In genomic region chr6:4579620-4580019, GRCm38 (mm10) we compare ENCODE assay signal across 23 mouse cellular contexts. TPM values are rescaled to one million over a fixed set of nuclear protein-coding genes. Genes with fewer than 3 reads are reported as not detected.
DNase-seq lines count a peak whose midpoint lies in the region; ATAC-seq lines count a peak whose summit lies in the region.
"Had no signal": no experiment of that assay in that cellular context is flagged by ENCODE, and none has a peak within 500 bp of the region (broad histone marks: within the 10 kb centered on the region; RNA-seq: fewer than 3 reads in every experiment).

No protein-coding gene starts in this region.

- WGBS in limb, embryonic 10.5 days, result 33% methylated on average over 5 of the region's 5 CpGs
- WGBS in midbrain, embryonic 15.5 days, result 73% methylated on average over 5 of the region's 5 CpGs
- WGBS in hindbrain, embryonic 13.5 days, result 69% methylated on average over 5 of the region's 5 CpGs

- H3K27ac ChIP-seq in limb, embryonic 10.5 days, result 0 out of 2 replicates have a peak overlapping the region, but pooled peaks have one; percentile 12
- H3K27ac ChIP-seq in midbrain, embryonic 15.5 days, result no peak overlapping the region
- H3K27ac ChIP-seq in hindbrain, embryonic 13.5 days, result no peak overlapping the region
- H3K27ac ChIP-seq: embryonic facial prominence, embryonic 10.5 days; embryonic facial prominence, embryonic 12.5 days; forebrain, embryonic 13.5 days; forebrain, embryonic 15.5 days had no signal

- DNase-seq in NIH3T3 (ENCODE audit: low read depth), result peak; percentile 55
- DNase-seq in limb, embryonic 10.5 days (ENCODE audit: low spot score), result no peak
- DNase-seq in ovary, postnatal 10 days (ENCODE audit: low spot score), result no peak
- DNase-seq: adrenal gland, adult 2 months; adrenal gland, postnatal 10 days; adrenal gland, postnatal 25 days; B cell, adult 2 months; cerebellum, adult 11-12 months; cerebellum, adult 2 months; cerebellum, adult 9-10 months; cerebellum, postnatal 10 days; cerebellum, postnatal 25 days; forebrain, postnatal 0 days had no signal

- peaks cover 48% of the 10 kb centered on the region for H3K4me1 ChIP-seq in limb, embryonic 10.5 days
- no peaks in the 10 kb centered on the region for H3K4me1 ChIP-seq in midbrain, embryonic 15.5 days
- H3K4me1 ChIP-seq in hindbrain, embryonic 13.5 days (replicated peaks), result no peaks in the 10 kb centered on the region
- H3K4me1 ChIP-seq: embryonic facial prominence, embryonic 12.5 days; forebrain, embryonic 13.5 days had no signal

- H3K36me3 ChIP-seq in limb, embryonic 10.5 days, result no peaks in the 10 kb centered on the region
- H3K36me3 ChIP-seq in midbrain, embryonic 15.5 days (replicated peaks), result no peaks in the 10 kb centered on the region
- no peaks in the 10 kb centered on the region for H3K36me3 ChIP-seq in hindbrain, embryonic 13.5 days
- H3K36me3 ChIP-seq: embryonic facial prominence, embryonic 10.5 days; embryonic facial prominence, embryonic 12.5 days; forebrain, embryonic 15.5 days; G1E had no signal

- no peaks in the 10 kb centered on the region for H3K9me3 ChIP-seq in limb, embryonic 10.5 days (replicated peaks)
- H3K9me3 ChIP-seq in midbrain, embryonic 15.5 days, result no peaks in the 10 kb centered on the region
- H3K9me3 ChIP-seq in hindbrain, embryonic 13.5 days, result no peaks in the 10 kb centered on the region
- H3K9me3 ChIP-seq: embryonic facial prominence, embryonic 10.5 days; embryonic facial prominence, embryonic 12.5 days; forebrain, embryonic 13.5 days; forebrain, embryonic 15.5 days; G1E had no signal

- peak; percentile 78 for ATAC-seq in megakaryocyte progenitor cell, adult 5-6 weeks (replicated peaks; ENCODE audit: poor library complexity)
- ATAC-seq in midbrain, embryonic 15.5 days (replicated peaks), result no peak
- no peak for ATAC-seq in hindbrain, embryonic 13.5 days (ENCODE audit: low FRiP score)
- ATAC-seq: CD4-positive, CD25-positive, alpha-beta regulatory T cell, adult 4 months; forebrain, embryonic 13.5 days; forebrain, embryonic 15.5 days; forebrain, postnatal 0 days had no signal

- no peak overlapping the region for H3K4me2 ChIP-seq in midbrain, embryonic 15.5 days
- no peak overlapping the region for H3K4me2 ChIP-seq in hindbrain, embryonic 13.5 days
- H3K4me2 ChIP-seq: embryonic facial prominence, embryonic 12.5 days; forebrain, embryonic 13.5 days; forebrain, embryonic 15.5 days had no signal

- no peak overlapping the region for H3K9ac ChIP-seq in midbrain, embryonic 15.5 days
- no peak overlapping the region for H3K9ac ChIP-seq in hindbrain, embryonic 13.5 days
- H3K9ac ChIP-seq: embryonic facial prominence, embryonic 12.5 days; forebrain, embryonic 13.5 days; forebrain, embryonic 15.5 days; forebrain, postnatal 0 days had no signal

- no peak overlapping the region for H3K4me3 ChIP-seq in limb, embryonic 10.5 days
- H3K4me3 ChIP-seq in midbrain, embryonic 15.5 days, result no peak overlapping the region
- no peak overlapping the region for H3K4me3 ChIP-seq in hindbrain, embryonic 13.5 days
- H3K4me3 ChIP-seq: embryonic facial prominence, embryonic 10.5 days; embryonic facial prominence, embryonic 12.5 days; forebrain, embryonic 13.5 days; forebrain, embryonic 15.5 days had no signal

- H3K27me3 ChIP-seq in limb, embryonic 10.5 days (ENCODE audit: low read depth, poor library complexity, severe bottlenecking), result no peaks in the 10 kb centered on the region
- no peaks in the 10 kb centered on the region for H3K27me3 ChIP-seq in midbrain, embryonic 15.5 days (replicated peaks)
- H3K27me3 ChIP-seq in hindbrain, embryonic 13.5 days, result no peaks in the 10 kb centered on the region
- H3K27me3 ChIP-seq: CH12.LX; embryonic facial prominence, embryonic 12.5 days; forebrain, embryonic 13.5 days; forebrain, embryonic 15.5 days had no signal

RNA-seq across cellular contexts. Expression of gene Casd1, which starts 21.0 kb away (rescaled TPM):
- 84.3 and 89.6 TPM in 2 replicates for polyA plus RNA-seq in limb, embryonic 10.5 days (2016; fragmentation: Nextera tagmentation; extraction: Ambion mirVana)
- total RNA-seq in megakaryocyte progenitor cell, adult 5-6 weeks (2015), result 33.1 and 42.9 TPM in 2 replicates
- 53.3 and 62.2 TPM in 2 replicates for total RNA-seq in megakaryocyte progenitor cell, adult 5-6 weeks (2017)
- polyA plus RNA-seq in midbrain, embryonic 15.5 days (2015; fragmentation: Nextera tagmentation; extraction: Ambion mirVana), result 46.0 and 47.5 TPM in 2 replicates
- polyA plus RNA-seq in hindbrain, embryonic 13.5 days (2015; fragmentation: Nextera tagmentation; extraction: Ambion mirVana), result 38.1 and 39.4 TPM in 2 replicates
